Mouse (Mus musculus) small intestine, adult 2 months (tissue): ENCODE data around the gene Pip5kl1. TPM values are rescaled to one million over a fixed set of nuclear protein-coding genes. Genes with fewer than 3 reads are reported as not detected.
A peak's percentile ranks its signal among the peaks of the same experiment; 100 is the strongest.

ENCODE experiments used
- H3K27ac ChIP-seq: fragments of 200-500 bp; 2 replicates; pipeline ENCODE4 v1.5.1; 2012; ENCODE audit warnings: low read depth, low read length, control low read depth, inconsistent platforms; ENCODE audit not compliant: insufficient read depth
- H3K27me3 ChIP-seq: fragments of 200-500 bp; 2 replicates; pipeline ENCODE4 v1.6.1; 2012; ENCODE audit warnings: mild to moderate bottlenecking, moderate library complexity, low read length, inconsistent platforms; ENCODE audit not compliant: control insufficient read depth, insufficient read depth
- H3K36me3 ChIP-seq: fragments of 200-500 bp; 2 replicates; pipeline ENCODE4 v1.6.1; 2012; ENCODE audit warnings: mild to moderate bottlenecking, low read length, control low read depth, inconsistent platforms; ENCODE audit not compliant: control insufficient read depth, insufficient read depth
- H3K4me1 ChIP-seq: fragments of 200-500 bp; 2 replicates; pipeline ENCODE4 v1.6.1; 2012; ENCODE audit warnings: low read length, inconsistent platforms, mixed read lengths; ENCODE audit not compliant: control insufficient read depth, insufficient read depth, insufficient read length
- H3K4me3 ChIP-seq: fragments of 200-500 bp; 2 replicates; pipeline ENCODE4 v1.5.1; 2012; ENCODE audit warnings: low read depth, mild to moderate bottlenecking, control low read depth, inconsistent platforms, low read length, moderate library complexity
- CTCF ChIP-seq: fragments of 200-500 bp; IDR thresholded peaks from 2 replicates; pipeline ENCODE4 v1.5.1; 2012; ENCODE audit warnings: low read depth, mild to moderate bottlenecking, control low read depth, inconsistent platforms, low read length, moderate library complexity, mixed read lengths; ENCODE audit not compliant: insufficient replicate concordance, insufficient read length; ENCODE audit errors: extremely low read depth
- POLR2A ChIP-seq: fragments of 200-500 bp; IDR thresholded peaks from 2 replicates; pipeline ENCODE4 v1.6.1; 2012; ENCODE audit warnings: low read depth, mild to moderate bottlenecking, control low read depth, inconsistent platforms, low read length, moderate library complexity
- WGBS: fragments of 180-500 bp; shearing (Covaris S2); methylation state at CpG from one replicate; pipeline ENCODE4 v1.1.7; 2018; 5-methylcytosine and 5-hydroxymethylcytosine counted together
- polyA plus RNA-seq: library from polyadenylated mRNA; depleted of rRNA; stranded (reverse); fragments of >200 nt; gene quantifications from 2 replicates; pipeline ENCODE4 v1.2.3, GENCODE M21; 2012; rRNA removed

Pip5kl1 gene
- polyA plus RNA-seq, 1 experiment: 0.25 TPM

- 40% methylated on average over 4 of the region's 4 CpGs for WGBS
- no peak overlapping the region for H3K27ac ChIP-seq
- H3K4me3 ChIP-seq: no peak overlapping the region
- H3K27me3 ChIP-seq: no peaks in the 10 kb centered on the region
- TF ChIP-seq CTCF (no peak), POLR2A (peak; percentile 18; the same call in 1 of the 2 replicates)
- H3K4me1 ChIP-seq: peaks cover 4% of the 10 kb centered on the region; the same call in 1 of the 2 replicates
- H3K36me3 ChIP-seq: no peaks in the 10 kb centered on the region
Measured at GRCm38 (mm10) chr2:32628044-32628550, 53.5 kb downstream of the Pip5kl1 start.

GRCm38 (mm10) chr2:32628729-32629128 is 54.1 kb downstream of the Pip5kl1 start:
- 33% methylated on average over 5 of the region's 5 CpGs for WGBS
- Histone ChIP-seq H3K4me1 (peaks cover 5% of the 10 kb centered on the region), H3K27ac (no peak overlapping the region), H3K36me3 (no peaks in the 10 kb centered on the region), H3K4me3 (no peak overlapping the region), H3K27me3 (no peaks in the 10 kb centered on the region)
- TF ChIP-seq POLR2A (no peak), CTCF (no peak)

GRCm38 (mm10) chr2:32629276-32629976 is 54.8 kb downstream of the Pip5kl1 start:
- Histone ChIP-seq H3K36me3 (no peaks in the 10 kb centered on the region), H3K4me3 (no peak overlapping the region), H3K27ac (no peak overlapping the region), H3K27me3 (no peaks in the 10 kb centered on the region), H3K4me1 (peaks cover 7% of the 10 kb centered on the region)
- TF ChIP-seq CTCF (no peak), POLR2A (no peak)
- 79% methylated on average over 9 of the region's 9 CpGs for WGBS

GRCm38 (mm10) chr2:32630036-32630435 is 55.4 kb downstream of the Pip5kl1 start:
- Histone ChIP-seq H3K27me3 (no peaks in the 10 kb centered on the region), H3K36me3 (no peaks in the 10 kb centered on the region), H3K4me1 (peaks cover 7% of the 10 kb centered on the region), H3K4me3 (no peak overlapping the region), H3K27ac (no peak overlapping the region)
- WGBS: 91% methylated on average over 9 of the region's 9 CpGs
- TF ChIP-seq CTCF (no peak), POLR2A (no peak)

- no peaks in the 10 kb centered on the region for H3K36me3 ChIP-seq
- TF ChIP-seq CTCF: no peak
- WGBS: 83% methylated on average over 10 of the region's 10 CpGs
- no peak overlapping the region for H3K27ac ChIP-seq
- no peaks in the 10 kb centered on the region for H3K27me3 ChIP-seq
- H3K4me3 ChIP-seq: no peak overlapping the region
- H3K4me1 ChIP-seq: peaks cover 3% of the 10 kb centered on the region
Measured at GRCm38 (mm10) chr2:32631046-32631445, 56.4 kb downstream of the Pip5kl1 start.

GRCm38 (mm10) chr2:32631737-32632394 is 57.3 kb downstream of the Pip5kl1 start:
- H3K36me3 ChIP-seq: no peaks in the 10 kb centered on the region
- no peak overlapping the region for H3K27ac ChIP-seq
- 53% methylated on average over 7 of the region's 7 CpGs for WGBS
- no peaks in the 10 kb centered on the region for H3K27me3 ChIP-seq
- TF ChIP-seq CTCF: peak; percentile 89
- TF ChIP-seq POLR2A: no peak
- peaks cover 3% of the 10 kb centered on the region; the same call in 1 of the 2 replicates for H3K4me1 ChIP-seq
- no peak overlapping the region for H3K4me3 ChIP-seq

Other genes with a start within 250 kb of the Pip5kl1 start
- gene Ciz1, start 222.5 kb upstream of the Pip5kl1 start, polyA plus RNA-seq: 121 and 275 TPM in 2 replicates
- gene Dnm1, start 221.5 kb upstream of the Pip5kl1 start, polyA plus RNA-seq: 248 and 480 TPM in 2 replicates
- 117 and 134 TPM in 2 replicates for gene 1110008P14Rik, start 192.9 kb upstream of the Pip5kl1 start, polyA plus RNA-seq
- gene Lcn2, start 186.5 kb upstream of the Pip5kl1 start, polyA plus RNA-seq: 5.5 and 5.8 TPM in 2 replicates
- gene Ptges2, start 178.9 kb upstream of the Pip5kl1 start, polyA plus RNA-seq: 22.3 and 32.6 TPM in 2 replicates
- 2.4 and 4.4 TPM in 2 replicates for gene Naif1, start 124.3 kb upstream of the Pip5kl1 start, polyA plus RNA-seq
- gene Slc25a25, start 123.4 kb upstream of the Pip5kl1 start, polyA plus RNA-seq: 12.5 and 27.0 TPM in 2 replicates
- gene Fam102a, start 39.5 kb upstream of the Pip5kl1 start, polyA plus RNA-seq: 55.2 and 96.2 TPM in 2 replicates
- 49.3 and 87.5 TPM in 2 replicates for gene Dpm2, start 3.9 kb upstream of the Pip5kl1 start, polyA plus RNA-seq
- gene 9430097D07Rik, start 887 bp downstream of the Pip5kl1 start, polyA plus RNA-seq: not detected in 2 replicates
- 9.1 and 9.6 TPM in 2 replicates for gene St6galnac4, start 12.3 kb downstream of the Pip5kl1 start, polyA plus RNA-seq
- gene St6galnac6, start 24.9 kb downstream of the Pip5kl1 start, polyA plus RNA-seq: 12.5 and 18.2 TPM in 2 replicates
- 3.4 and 3.7 TPM in 2 replicates for gene Ak1, start 47.0 kb downstream of the Pip5kl1 start, polyA plus RNA-seq
- gene Eng, start 71.8 kb downstream of the Pip5kl1 start, polyA plus RNA-seq: 36.8 and 54.4 TPM in 2 replicates
- gene Fpgs, start 129.3 kb downstream of the Pip5kl1 start, polyA plus RNA-seq: 25.6 and 26.0 TPM in 2 replicates
- gene Cdk9, start 138.3 kb downstream of the Pip5kl1 start, polyA plus RNA-seq: 41.9 and 89.9 TPM in 2 replicates
- gene Sh2d3c, start 146.3 kb downstream of the Pip5kl1 start, polyA plus RNA-seq: 10.9 and 25.3 TPM in 2 replicates
- not detected in 2 replicates for gene 6330409D20Rik, start 166.2 kb downstream of the Pip5kl1 start, polyA plus RNA-seq
- 86.2 and 133 TPM in 2 replicates for gene Tor2a, start 182.4 kb downstream of the Pip5kl1 start, polyA plus RNA-seq
- 1.0 and 2.3 TPM in 2 replicates for gene Ttc16, start 200.8 kb downstream of the Pip5kl1 start, polyA plus RNA-seq
- gene Ptrh1, start 201.0 kb downstream of the Pip5kl1 start, polyA plus RNA-seq: 28.4 and 65.8 TPM in 2 replicates
- 0.06 TPM in 1 of 2 replicates, not detected in the other for gene Cfap157, start 209.6 kb downstream of the Pip5kl1 start, polyA plus RNA-seq